Mouse (Mus musculus): Measurements from ENCODE around the gene 1700010I14Rik.

1700010I14Rik gene

GRCm38 (mm10) chr17:8988119-8988807 lies at the start of gene 1700010I14Rik:
TSS of gene 1700010I14Rik (plus strand) at chr17:8988333.
- peak; percentile 88 to 89 for DNase-seq

GRCm38 (mm10) chr17:8951588-8951987 lies 36.5 kb upstream of the 1700010I14Rik start:
- DNase-seq, result no peak

GRCm38 (mm10) chr17:8952951-8953350 lies 35.2 kb upstream of the 1700010I14Rik start:
- DNase-seq, result no peak

- no peak for DNase-seq
Observed at GRCm38 (mm10) chr17:8958125-8958524, 30.0 kb upstream of the 1700010I14Rik start.

- no peak for DNase-seq
Observed at GRCm38 (mm10) chr17:8960386-8960785, 27.7 kb upstream of the 1700010I14Rik start.

GRCm38 (mm10) chr17:8961097-8961496 lies 27.0 kb upstream of the 1700010I14Rik start:
- DNase-seq, result no peak

GRCm38 (mm10) chr17:8961644-8962043 lies 26.5 kb upstream of the 1700010I14Rik start:
- DNase-seq, result no peak

- DNase-seq, result no peak
Observed at GRCm38 (mm10) chr17:8965177-8965576, 23.0 kb upstream of the 1700010I14Rik start.

GRCm38 (mm10) chr17:8972152-8972854 lies 15.8 kb upstream of the 1700010I14Rik start:
- DNase-seq, result no peak

GRCm38 (mm10) chr17:8973331-8973730 lies 14.8 kb upstream of the 1700010I14Rik start:
- DNase-seq, result no peak

- DNase-seq, result no peak
Observed at GRCm38 (mm10) chr17:8974423-8974822, 13.7 kb upstream of the 1700010I14Rik start.

GRCm38 (mm10) chr17:8974823-8975397 lies 13.2 kb upstream of the 1700010I14Rik start:
- no peak for DNase-seq

- DNase-seq, result no peak
Observed at GRCm38 (mm10) chr17:8976745-8977144, 11.4 kb upstream of the 1700010I14Rik start.

GRCm38 (mm10) chr17:8977271-8977670 lies 10.9 kb upstream of the 1700010I14Rik start:
- DNase-seq, result no peak

- no peak for DNase-seq
Observed at GRCm38 (mm10) chr17:8983576-8983975, 4.6 kb upstream of the 1700010I14Rik start.

- no peak for DNase-seq
Observed at GRCm38 (mm10) chr17:8985714-8986113, 2.4 kb upstream of the 1700010I14Rik start.

GRCm38 (mm10) chr17:8986551-8986950 lies 1.6 kb upstream of the 1700010I14Rik start:
- no peak for DNase-seq

- no peak for DNase-seq
Observed at GRCm38 (mm10) chr17:8987369-8987768, 764 bp upstream of the 1700010I14Rik start.

- DNase-seq, result peak; percentile 58 to 63
Observed at GRCm38 (mm10) chr17:8991160-8991559, 3.0 kb downstream of the 1700010I14Rik start.

GRCm38 (mm10) chr17:8995344-8995743 lies 7.2 kb downstream of the 1700010I14Rik start:
- DNase-seq, result no peak

GRCm38 (mm10) chr17:9002438-9002837 lies 14.3 kb downstream of the 1700010I14Rik start:
- peak; percentile 21 to 34 for DNase-seq

GRCm38 (mm10) chr17:9004516-9004915 lies 16.4 kb downstream of the 1700010I14Rik start:
- DNase-seq, result peak; percentile 41 to 53

GRCm38 (mm10) chr17:9023198-9023942 lies 35.2 kb downstream of the 1700010I14Rik start:
- no peak for DNase-seq
